Mouse (Mus musculus): ENCODE measurements around the gene Ankrd50. TPM values are rescaled to one million over a fixed set of nuclear protein-coding genes. Genes with fewer than 3 reads are reported as not detected.

Gene Ankrd50
- polyA plus RNA-seq, 1 experiment = 17.9 TPM

DNA sequence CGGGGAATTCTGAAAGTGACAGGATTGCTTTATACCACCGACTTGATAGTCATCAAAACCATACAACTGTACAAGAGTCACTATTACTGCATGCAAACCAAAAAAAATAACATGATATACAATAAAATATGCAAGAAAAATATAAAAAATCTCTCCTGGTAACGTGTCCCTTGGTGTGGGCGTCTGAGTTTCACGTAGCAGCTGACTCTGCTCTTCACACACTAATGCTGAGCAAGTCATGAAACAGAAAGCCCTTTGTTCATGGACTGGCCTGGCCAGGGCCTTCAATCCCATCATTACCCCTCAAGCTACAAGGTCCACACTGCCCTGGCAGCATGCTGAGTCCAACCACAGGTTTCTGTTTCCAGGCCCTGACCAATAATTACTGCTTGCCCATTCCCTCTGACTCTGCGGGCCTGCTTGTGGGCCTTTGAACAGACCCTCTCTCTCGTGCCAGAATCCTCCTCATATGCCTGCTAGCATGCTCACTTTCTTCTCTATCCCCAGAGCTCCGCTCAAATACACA is 17.7 kb downstream of the Ankrd50 start:
- Histone ChIP-seq H3K4me1 (ENCODE audit: control insufficient read depth, insufficient read depth, low read length) (peaks cover 8% of the 10 kb centered on the region; the same call in 1 of the 2 replicates), H3K36me3 (ENCODE audit: control insufficient read depth, insufficient read depth, low read length) (no peaks in the 10 kb centered on the region), H3K4me3 (ENCODE audit: insufficient read depth, low read depth, low read length) (no peak overlapping the region), H3K27ac (ENCODE audit: insufficient read depth, low read depth, low read length) (no peak overlapping the region), H3K27me3 (replicated peaks; ENCODE audit: control insufficient read depth, insufficient read depth, low read length) (no peaks in the 10 kb centered on the region)
- WGBS = 84% methylated on average over 8 of the region's 8 CpGs
- TF ChIP-seq CTCF (conservative IDR thresholded peaks at IDR 0.05; ENCODE audit: insufficient read depth, insufficient read length, low read depth, low read length) = no peak
- TF ChIP-seq POLR2A (IDR thresholded peaks at IDR 0.05; ENCODE audit: low read depth, low read length) = no peak
- no peak for DNase-seq

DNA sequence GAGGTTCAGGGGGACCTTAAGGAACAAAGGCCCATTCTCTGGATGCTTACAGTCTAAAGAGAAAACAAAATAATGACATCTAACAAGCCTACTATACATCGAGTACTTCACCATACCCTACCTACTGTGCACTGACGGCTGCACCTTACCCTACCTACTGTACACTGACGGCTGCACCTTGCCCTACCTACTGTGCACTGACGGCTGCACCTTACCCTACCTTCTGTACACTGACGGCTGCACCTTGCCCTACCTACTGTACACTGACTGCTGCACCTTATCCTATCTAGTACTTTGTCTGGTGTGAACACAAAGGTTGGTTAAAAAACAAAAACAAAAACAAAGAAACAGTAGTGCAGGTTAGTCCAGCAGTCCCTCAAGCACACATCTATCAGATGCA is 18.5 kb downstream of the Ankrd50 start:
- 0 out of 2 replicates have a peak, but pooled peaks cover 2% of the 10 kb centered on the region for H3K4me1 ChIP-seq (ENCODE audit: control insufficient read depth, insufficient read depth, low read length)
- TF ChIP-seq CTCF (conservative IDR thresholded peaks at IDR 0.05; ENCODE audit: insufficient read depth, insufficient read length, low read depth, low read length) = no peak
- TF ChIP-seq POLR2A (IDR thresholded peaks at IDR 0.05; ENCODE audit: low read depth, low read length) = no peak
- no peak overlapping the region for H3K4me3 ChIP-seq (ENCODE audit: insufficient read depth, low read depth, low read length)
- no peak for DNase-seq
- WGBS = 95% methylated on average over 5 of the region's 5 CpGs
- no peaks in the 10 kb centered on the region for H3K27me3 ChIP-seq (replicated peaks; ENCODE audit: control insufficient read depth, insufficient read depth, low read length)
- H3K27ac ChIP-seq (ENCODE audit: insufficient read depth, low read depth, low read length) = no peak overlapping the region
- no peaks in the 10 kb centered on the region for H3K36me3 ChIP-seq (ENCODE audit: control insufficient read depth, insufficient read depth, low read length)

DNA sequence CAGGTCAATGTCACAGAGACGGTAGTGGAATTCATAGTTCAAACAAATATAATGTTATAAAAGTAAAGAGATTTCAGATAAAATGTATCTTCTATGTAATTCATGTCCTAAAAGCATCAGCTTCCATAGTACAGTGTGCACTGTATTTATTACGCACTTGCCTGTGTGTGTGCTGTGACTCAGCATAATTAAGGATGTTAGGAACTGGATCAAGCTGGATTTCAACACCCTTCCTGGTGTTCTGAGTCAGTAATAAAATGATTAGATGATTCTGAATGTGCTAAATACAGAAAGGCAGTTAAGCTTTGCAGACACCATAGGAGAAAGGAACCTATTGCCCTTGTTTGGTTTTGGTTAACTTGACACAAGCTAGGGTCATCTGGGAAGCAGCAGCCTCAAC is 21.5 kb downstream of the Ankrd50 start:
- DNase-seq = peak; percentile 12
- H3K4me3 ChIP-seq (ENCODE audit: insufficient read depth, low read depth, low read length) = no peak overlapping the region
- H3K27ac ChIP-seq (ENCODE audit: insufficient read depth, low read depth, low read length) = no peak overlapping the region
- H3K36me3 ChIP-seq (ENCODE audit: control insufficient read depth, insufficient read depth, low read length) = no peaks in the 10 kb centered on the region
- 0 out of 2 replicates have a peak, but pooled peaks cover 2% of the 10 kb centered on the region for H3K4me1 ChIP-seq (ENCODE audit: control insufficient read depth, insufficient read depth, low read length)
- WGBS = 83% methylated on average over 2 of the region's 2 CpGs
- no peaks in the 10 kb centered on the region for H3K27me3 ChIP-seq (replicated peaks; ENCODE audit: control insufficient read depth, insufficient read depth, low read length)
- TF ChIP-seq CTCF (conservative IDR thresholded peaks at IDR 0.05; ENCODE audit: insufficient read depth, insufficient read length, low read depth, low read length) = no peak
- TF ChIP-seq POLR2A (IDR thresholded peaks at IDR 0.05; ENCODE audit: low read depth, low read length) = no peak

DNA sequence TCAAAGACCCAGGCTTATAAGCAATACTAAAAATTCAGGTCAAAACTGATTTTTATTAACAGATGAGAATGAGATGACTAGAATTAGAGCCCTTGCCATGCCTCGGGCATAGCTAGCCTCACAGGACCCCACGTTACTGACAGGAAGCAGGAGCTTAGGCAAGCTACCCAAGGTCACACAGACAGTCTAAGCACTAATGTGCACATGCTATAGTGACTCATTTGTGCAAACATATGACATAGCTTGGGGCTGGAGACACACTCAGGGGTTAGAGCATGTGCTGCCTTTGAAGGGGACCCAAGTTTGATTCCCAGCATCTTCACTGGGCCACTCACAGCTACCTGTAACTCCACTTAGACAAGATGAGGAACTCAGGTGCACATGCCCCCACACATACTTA is 22.9 kb downstream of the Ankrd50 start:
- no peak overlapping the region for H3K4me3 ChIP-seq (ENCODE audit: insufficient read depth, low read depth, low read length)
- H3K4me1 ChIP-seq (ENCODE audit: control insufficient read depth, insufficient read depth, low read length) = no peaks in the 10 kb centered on the region
- no peaks in the 10 kb centered on the region for H3K27me3 ChIP-seq (replicated peaks; ENCODE audit: control insufficient read depth, insufficient read depth, low read length)
- no peak for DNase-seq
- no peak for TF ChIP-seq POLR2A (IDR thresholded peaks at IDR 0.05; ENCODE audit: low read depth, low read length)
- TF ChIP-seq CTCF (conservative IDR thresholded peaks at IDR 0.05; ENCODE audit: insufficient read depth, insufficient read length, low read depth, low read length) = no peak
- no peak overlapping the region for H3K27ac ChIP-seq (ENCODE audit: insufficient read depth, low read depth, low read length)
- H3K36me3 ChIP-seq (ENCODE audit: control insufficient read depth, insufficient read depth, low read length) = peaks cover 6% of the 10 kb centered on the region
- 75% methylated on average over 2 of the region's 2 CpGs for WGBS

DNA sequence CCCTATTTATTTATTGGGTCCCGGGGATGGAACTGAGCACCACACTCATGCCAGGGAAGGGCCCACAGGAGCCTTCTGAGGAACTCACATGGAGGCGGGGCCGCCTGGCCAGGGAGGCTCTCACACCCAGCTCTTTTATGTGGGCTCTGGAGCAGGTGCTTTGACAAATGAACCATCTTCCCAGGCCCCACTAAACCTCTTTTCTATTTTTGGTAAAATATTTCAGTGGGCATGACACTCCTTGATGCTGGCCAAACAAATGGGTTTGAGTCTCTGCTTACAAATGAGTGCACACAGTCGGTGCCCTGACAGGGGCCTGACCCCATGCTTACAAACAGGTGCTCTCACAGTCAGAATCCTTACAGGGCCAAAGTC is 24.4 kb downstream of the Ankrd50 start:
- H3K27me3 ChIP-seq (replicated peaks; ENCODE audit: control insufficient read depth, insufficient read depth, low read length) = no peaks in the 10 kb centered on the region

DNA sequence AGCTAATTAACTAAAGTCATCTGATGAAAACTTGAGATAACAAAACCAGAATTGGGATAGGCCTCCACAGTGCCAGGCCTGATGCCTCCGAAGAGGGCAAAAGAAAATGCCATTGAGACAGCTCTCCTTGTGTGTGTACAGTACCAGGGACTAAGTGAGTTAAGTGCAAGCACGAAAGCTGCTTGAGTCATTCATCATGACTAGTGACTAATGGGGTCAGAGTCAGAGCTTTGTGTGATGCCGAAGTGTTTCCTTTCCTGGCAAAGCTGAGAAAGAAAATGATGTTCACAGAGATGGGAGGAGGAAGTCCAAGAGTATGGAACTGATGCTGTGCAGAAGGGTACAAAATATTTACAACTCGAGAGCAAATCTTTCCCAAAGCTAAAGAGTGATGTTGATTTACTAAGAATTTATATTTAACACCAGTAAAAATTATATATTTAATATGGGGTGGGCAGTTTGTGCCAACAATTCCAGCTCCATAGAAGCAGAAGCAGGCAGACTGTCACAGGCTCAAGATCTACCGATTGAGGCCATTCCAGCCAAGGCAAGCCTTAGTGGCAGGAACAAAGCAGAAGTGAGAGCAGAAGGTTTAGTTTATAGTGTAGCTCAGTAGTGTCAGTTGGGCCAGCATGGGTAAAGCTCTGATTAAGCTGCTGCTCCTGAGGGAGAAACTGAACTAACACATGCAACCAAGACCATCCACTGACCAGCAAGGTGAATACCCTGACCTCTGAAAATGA is 25.0 kb downstream of the Ankrd50 start:
- DNase-seq = no peak
- WGBS = 63% methylated on average over 5 of the region's 5 CpGs
- Histone ChIP-seq H3K4me3 (ENCODE audit: insufficient read depth, low read depth, low read length) (no peak overlapping the region), H3K27me3 (replicated peaks; ENCODE audit: control insufficient read depth, insufficient read depth, low read length) (no peaks in the 10 kb centered on the region), H3K4me1 (ENCODE audit: control insufficient read depth, insufficient read depth, low read length) (no peaks in the 10 kb centered on the region), H3K36me3 (ENCODE audit: control insufficient read depth, insufficient read depth, low read length) (peaks cover 12% of the 10 kb centered on the region), H3K27ac (ENCODE audit: insufficient read depth, low read depth, low read length) (no peak overlapping the region)
- TF ChIP-seq CTCF (conservative IDR thresholded peaks at IDR 0.05; ENCODE audit: insufficient read depth, insufficient read length, low read depth, low read length) (no peak), POLR2A (IDR thresholded peaks at IDR 0.05; ENCODE audit: low read depth, low read length) (no peak)

More for the DNA sequence above, 24.4 kb downstream of the Ankrd50 start:
- no peak for DNase-seq
- Histone ChIP-seq H3K27ac (ENCODE audit: insufficient read depth, low read depth, low read length) (no peak overlapping the region), H3K4me1 (ENCODE audit: control insufficient read depth, insufficient read depth, low read length) (no peaks in the 10 kb centered on the region), H3K36me3 (ENCODE audit: control insufficient read depth, insufficient read depth, low read length) (peaks cover 12% of the 10 kb centered on the region), H3K4me3 (ENCODE audit: insufficient read depth, low read depth, low read length) (no peak overlapping the region)
- whole genome bisulfite sequencing = 89% methylated on average over 4 of the region's 4 CpGs
- no peak for TF ChIP-seq POLR2A (IDR thresholded peaks at IDR 0.05; ENCODE audit: low read depth, low read length)
- TF ChIP-seq CTCF (conservative IDR thresholded peaks at IDR 0.05; ENCODE audit: insufficient read depth, insufficient read length, low read depth, low read length) = no peak

DNA sequence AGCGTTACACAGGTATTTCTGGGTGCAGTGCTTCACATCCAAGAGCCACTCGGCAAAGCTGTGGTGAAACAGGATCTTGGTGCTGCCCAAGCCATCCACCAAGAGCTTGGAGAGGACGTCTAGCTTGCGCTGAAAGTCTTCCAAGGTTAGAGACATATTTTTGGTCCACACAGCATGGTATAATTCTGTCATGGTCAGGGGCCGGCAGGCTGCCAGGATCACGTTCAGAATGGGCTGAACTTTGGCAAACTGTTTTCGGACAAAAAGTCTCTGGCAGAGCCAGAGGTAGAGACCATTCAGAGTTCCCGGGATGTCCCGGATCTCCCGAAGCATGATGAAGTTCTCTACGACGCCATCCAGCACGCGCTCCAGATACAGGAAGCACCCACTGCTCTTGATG is 27.6 kb downstream of the Ankrd50 start:
- Histone ChIP-seq H3K4me1 (ENCODE audit: control insufficient read depth, insufficient read depth, low read length) (no peaks in the 10 kb centered on the region), H3K27ac (ENCODE audit: insufficient read depth, low read depth, low read length) (no peak overlapping the region), H3K4me3 (ENCODE audit: insufficient read depth, low read depth, low read length) (no peak overlapping the region), H3K27me3 (replicated peaks; ENCODE audit: control insufficient read depth, insufficient read depth, low read length) (no peaks in the 10 kb centered on the region), H3K36me3 (ENCODE audit: control insufficient read depth, insufficient read depth, low read length) (peaks cover 12% of the 10 kb centered on the region)
- no peak for TF ChIP-seq CTCF (conservative IDR thresholded peaks at IDR 0.05; ENCODE audit: insufficient read depth, insufficient read length, low read depth, low read length)
- no peak for TF ChIP-seq POLR2A (IDR thresholded peaks at IDR 0.05; ENCODE audit: low read depth, low read length)
- 95% methylated on average over 14 of the region's 14 CpGs for WGBS
- DNase-seq = no peak
